Mouse (Mus musculus): ENCODE results near the gene Apool.

Gene Apool

GRCm38 (mm10) chrX:112310804-112311530 is at the start of gene Apool:
TSS of gene Apool (plus strand) at chrX:112311334.
- peak; percentile 77 for DNase-seq (ENCODE audit: low spot score in 2 of 2)

- DNase-seq (ENCODE audit: low spot score in 2 of 2) = no peak
Observed at GRCm38 (mm10) chrX:112273550-112273949, 37.6 kb upstream of the Apool start.

GRCm38 (mm10) chrX:112311531-112311887 is 375 bp downstream of the Apool start:
- DNase-seq (ENCODE audit: low spot score in 2 of 2) = no peak

- DNase-seq (ENCODE audit: low spot score in 2 of 2) = no peak
Observed at GRCm38 (mm10) chrX:112312094-112312493, 960 bp downstream of the Apool start.

GRCm38 (mm10) chrX:112320273-112320672 is 9.1 kb downstream of the Apool start:
- DNase-seq (ENCODE audit: low spot score in 2 of 2) = no peak

- no peak for DNase-seq (ENCODE audit: low spot score in 2 of 2)
Observed at GRCm38 (mm10) chrX:112339486-112339885, 28.4 kb downstream of the Apool start.

GRCm38 (mm10) chrX:112347467-112348394 is 36.6 kb downstream of the Apool start:
- no peak for DNase-seq (ENCODE audit: low spot score in 2 of 2)

- no peak for DNase-seq (ENCODE audit: low spot score in 2 of 2)
Observed at GRCm38 (mm10) chrX:112348395-112348791, 37.3 kb downstream of the Apool start.

- DNase-seq (ENCODE audit: low spot score in 2 of 2) = no peak
Observed at GRCm38 (mm10) chrX:112368426-112368825, 57.3 kb downstream of the Apool start.

GRCm38 (mm10) chrX:112370577-112371410 is 59.7 kb downstream of the Apool start:
- DNase-seq (ENCODE audit: low spot score in 2 of 2) = peak; percentile 26 to 40

- no peak for DNase-seq (ENCODE audit: low spot score in 2 of 2)
Observed at GRCm38 (mm10) chrX:112406679-112407078, 95.5 kb downstream of the Apool start, which contains the start of gene Satl1. TSS of gene Satl1 (minus strand) at chrX:112406779.

GRCm38 (mm10) chrX:112412309-112412708 is 101.2 kb downstream of the Apool start:
- DNase-seq (ENCODE audit: low spot score in 2 of 2) = no peak
